Mouse (Mus musculus): ENCODE results near the gene Snx25.

GRCm38 (mm10) chr8:46073540-46074140, 78.3 kb downstream of the Snx25 start:
- TF ChIP-seq EP300 (IDR thresholded peaks at IDR 0.05) = peak; percentile 99
- TF ChIP-seq CTCF (IDR thresholded peaks at IDR 0.05) = no peak

Data from lung, postnatal 0 days (tissue).